In the genomic region with DNA sequence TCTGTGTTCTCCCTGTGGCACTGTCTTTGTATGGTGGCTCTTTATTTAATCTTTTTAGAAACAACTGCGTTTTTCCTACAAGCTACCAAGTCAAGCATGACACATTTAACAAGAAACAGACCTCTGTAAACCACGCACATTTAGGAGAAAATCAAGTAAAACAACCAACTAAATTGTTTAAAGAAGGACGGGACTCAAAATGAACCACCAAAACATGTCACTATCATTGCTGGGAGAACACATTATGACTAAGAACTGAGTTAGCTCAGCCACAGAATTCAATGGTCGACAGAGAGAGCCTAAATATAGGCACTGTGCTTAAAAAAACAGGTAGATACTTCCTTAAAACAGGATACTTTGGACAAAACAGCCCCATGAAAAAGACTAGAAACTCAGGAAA, we compare ENCODE assay signal across 15 mouse cellular contexts. TPM values are rescaled to one million over a fixed set of nuclear protein-coding genes. Genes with fewer than 3 reads are reported as not detected.
A peak's percentile ranks its signal among the peaks of the same experiment; 100 is the strongest.
DNase-seq lines count a peak whose midpoint lies in the region; ATAC-seq and TF ChIP-seq lines count a peak whose summit lies in the region.
"Had no signal": no experiment of that assay in that cellular context is flagged by ENCODE, and none has a peak within 500 bp of the region (broad histone marks: within the 10 kb centered on the region; RNA-seq: fewer than 3 reads in every experiment).

No protein-coding gene starts in this region.

- H3K9ac ChIP-seq in kidney, embryonic 16.5 days (replicated peaks; ENCODE audit: low read length) = no peak overlapping the region
- H3K9ac ChIP-seq in embryonic facial prominence, embryonic 12.5 days = no peak overlapping the region
- H3K9ac ChIP-seq in liver, postnatal 0 days (replicated peaks) = peak overlapping the region; percentile 28; the same call in 1 of the 2 replicates
- H3K9ac ChIP-seq: hindbrain, embryonic 13.5 days had no signal

- no peak overlapping the region for H3K4me2 ChIP-seq in kidney, embryonic 16.5 days (replicated peaks; ENCODE audit: low read depth, low read length)
- H3K4me2 ChIP-seq in embryonic facial prominence, embryonic 12.5 days (replicated peaks) = no peak overlapping the region
- H3K4me2 ChIP-seq in liver, postnatal 0 days (ENCODE audit: low read depth, low read length) = peak overlapping the region; percentile 65
- H3K4me2 ChIP-seq: hindbrain, embryonic 13.5 days had no signal

- peak overlapping the region; percentile 83 for H3K27ac ChIP-seq in kidney, adult 2 months (ENCODE audit: insufficient read depth, low read depth, low read length)
- no peak overlapping the region for H3K27ac ChIP-seq in kidney, embryonic 16.5 days (ENCODE audit: low read length)
- 0 out of 2 replicates have a peak overlapping the region, but pooled peaks have one; percentile 47 for H3K27ac ChIP-seq in embryonic facial prominence, embryonic 12.5 days
- peak overlapping the region; percentile 95 for H3K27ac ChIP-seq in liver, postnatal 0 days (ENCODE audit: low read depth)
- H3K27ac ChIP-seq: hindbrain, embryonic 13.5 days had no signal

- peaks cover 95% of the 10 kb centered on the region for H3K4me1 ChIP-seq in erythroblast, embryonic 14.5 days (ENCODE audit: control insufficient read depth)
- peaks cover 47% of the 10 kb centered on the region for H3K4me1 ChIP-seq in kidney, adult 2 months (ENCODE audit: control insufficient read depth, insufficient read depth, low read length)
- H3K4me1 ChIP-seq in kidney, embryonic 16.5 days (ENCODE audit: insufficient read depth, low read length) = peaks cover 30% of the 10 kb centered on the region
- peaks cover 41% of the 10 kb centered on the region for H3K4me1 ChIP-seq in embryonic facial prominence, embryonic 12.5 days
- peaks cover 59% of the 10 kb centered on the region for H3K4me1 ChIP-seq in liver, postnatal 0 days (ENCODE audit: insufficient read depth)

- no peaks in the 10 kb centered on the region for H3K9me3 ChIP-seq in erythroblast, embryonic 14.5 days (ENCODE audit: control insufficient read depth, low read length)
- no peaks in the 10 kb centered on the region for H3K9me3 ChIP-seq in kidney, embryonic 16.5 days (ENCODE audit: low read length)
- no peaks in the 10 kb centered on the region for H3K9me3 ChIP-seq in embryonic facial prominence, embryonic 12.5 days
- H3K9me3 ChIP-seq in liver, postnatal 0 days (ENCODE audit: low read length) = no peaks in the 10 kb centered on the region
- H3K9me3 ChIP-seq: hindbrain, embryonic 13.5 days had no signal

- no peak for TF ChIP-seq CTCF in kidney, adult 2 months (conservative IDR thresholded peaks at IDR 0.05; ENCODE audit: insufficient read depth, insufficient read length, low read depth, low read length)
- no peak for TF ChIP-seq CTCF in liver, postnatal 0 days (IDR thresholded peaks at IDR 0.05; ENCODE audit: low read depth)

- ATAC-seq in erythroblast, adult 5-6 weeks (replicated peaks; ENCODE audit: low FRiP score, poor library complexity, severe bottlenecking) = no peak
- no peak for ATAC-seq in kidney, embryonic 16.5 days (ENCODE audit: low FRiP score, low TSS enrichment)
- 0 out of 2 replicates have a peak, but pooled peaks have one; percentile 6 for ATAC-seq in embryonic facial prominence, embryonic 12.5 days (ENCODE audit: insufficient number of reproducible peaks, insufficient read depth, low FRiP score, low TSS enrichment)
- ATAC-seq in liver, postnatal 0 days = no peak
- ATAC-seq: forebrain, embryonic 14.5 days had no signal

- no peak for TF ChIP-seq POLR2A in kidney, adult 2 months (IDR thresholded peaks at IDR 0.05; ENCODE audit: low read depth, low read length)

- H3K36me3 ChIP-seq in erythroblast, embryonic 14.5 days (ENCODE audit: control insufficient read depth) = peaks cover 90% of the 10 kb centered on the region
- no peaks in the 10 kb centered on the region for H3K36me3 ChIP-seq in kidney, adult 2 months (ENCODE audit: control insufficient read depth, insufficient read depth, low read length)
- no peaks in the 10 kb centered on the region for H3K36me3 ChIP-seq in kidney, embryonic 16.5 days (ENCODE audit: insufficient read depth, low read length)
- H3K36me3 ChIP-seq in embryonic facial prominence, embryonic 12.5 days = no peaks in the 10 kb centered on the region
- no peaks in the 10 kb centered on the region for H3K36me3 ChIP-seq in liver, postnatal 0 days (replicated peaks; ENCODE audit: insufficient read depth, low read length)
- H3K36me3 ChIP-seq: hindbrain, embryonic 13.5 days had no signal

- TF ChIP-seq EP300 in liver, postnatal 0 days (IDR thresholded peaks at IDR 0.05; ENCODE audit: low read depth) = no peak

- H3K27me3 ChIP-seq in erythroblast, embryonic 14.5 days (ENCODE audit: control insufficient read depth) = no peaks in the 10 kb centered on the region
- no peaks in the 10 kb centered on the region for H3K27me3 ChIP-seq in kidney, adult 2 months (replicated peaks; ENCODE audit: control insufficient read depth, insufficient read depth, low read length)
- H3K27me3 ChIP-seq in kidney, embryonic 16.5 days (ENCODE audit: insufficient read depth, low read length) = no peaks in the 10 kb centered on the region
- H3K27me3 ChIP-seq in embryonic facial prominence, embryonic 12.5 days = no peaks in the 10 kb centered on the region
- H3K27me3 ChIP-seq in liver, postnatal 0 days (ENCODE audit: insufficient read depth, low read length) = no peaks in the 10 kb centered on the region
- H3K27me3 ChIP-seq: hindbrain, embryonic 13.5 days had no signal

- no peak for DNase-seq in kidney, adult 2 months
- DNase-seq in liver, postnatal 0 days = peak; percentile 2
- no peak for DNase-seq in right cerebral cortex, postnatal 4 days
- no peak for DNase-seq in lung, postnatal 4 days
- DNase-seq: cerebellum, adult 9-10 months; embryo, embryonic 11 days; gastrocnemius, postnatal 25 days; layer of hippocampus, adult 9-11 months; left cerebral cortex, postnatal 4 days had no signal

- H3K4me3 ChIP-seq in erythroblast, embryonic 14.5 days (replicated peaks) = peak overlapping the region; percentile 63
- H3K4me3 ChIP-seq in kidney, adult 2 months (ENCODE audit: insufficient read depth, low read depth, low read length) = no peak overlapping the region
- H3K4me3 ChIP-seq in kidney, embryonic 16.5 days (ENCODE audit: low read length) = no peak overlapping the region
- no peak overlapping the region for H3K4me3 ChIP-seq in embryonic facial prominence, embryonic 12.5 days
- H3K4me3 ChIP-seq in liver, postnatal 0 days (ENCODE audit: low read depth, low read length) = no peak overlapping the region
- H3K4me3 ChIP-seq: hindbrain, embryonic 13.5 days had no signal

- WGBS in kidney, adult 2 months = 33% methylated on average over 4 of the region's 4 CpGs
- 53% methylated on average over 4 of the region's 4 CpGs for WGBS in kidney, embryonic 16.5 days
- WGBS in embryonic facial prominence, embryonic 12.5 days = 18% methylated on average over 4 of the region's 4 CpGs
- 48% methylated on average over 4 of the region's 4 CpGs for WGBS in liver, postnatal 0 days (ENCODE audit: insufficient replicate concordance)

RNA-seq across cellular contexts. Expression of a gene that starts 20.2 kb away (rescaled TPM):
- 54.9 and 57.2 TPM in 2 replicates for polyA plus RNA-seq in erythroblast, embryonic 14.5 days (2012)
- total RNA-seq in erythroblast, adult 5-6 weeks (2015; ENCODE audit: low replicate concordance) = 1,139 and 1,320 TPM in 2 replicates
- total RNA-seq in erythroblast, adult 5-6 weeks (2017; ENCODE audit: low replicate concordance) = 1,424 and 1,593 TPM in 2 replicates
- 55.4 and 63.1 TPM in 2 replicates for polyA plus RNA-seq in kidney, adult 2 months (2012; rRNA removed)
- polyA plus RNA-seq in kidney, embryonic 16.5 days (2015; fragmentation: Nextera tagmentation; extraction: Ambion mirVana) = 17.3 and 19.4 TPM in 2 replicates
- polyA plus RNA-seq in embryonic facial prominence, embryonic 12.5 days (2016; fragmentation: Nextera tagmentation; extraction: Ambion mirVana) = 12.6 and 13.5 TPM in 2 replicates
- polyA plus RNA-seq in liver, postnatal 0 days (2015; fragmentation: Nextera tagmentation; extraction: Ambion mirVana) = 17.7 and 22.8 TPM in 2 replicates

RNA-seq across cellular contexts. Expression of a gene that starts 20.3 kb away (rescaled TPM):
- 2.2 and 2.5 TPM in 2 replicates for polyA plus RNA-seq in erythroblast, embryonic 14.5 days (2012)
- 256 and 272 TPM in 2 replicates for total RNA-seq in erythroblast, adult 5-6 weeks (2015; ENCODE audit: low replicate concordance)
- 236 and 255 TPM in 2 replicates for total RNA-seq in erythroblast, adult 5-6 weeks (2017; ENCODE audit: low replicate concordance)
- 25.0 and 26.6 TPM in 2 replicates for polyA plus RNA-seq in kidney, adult 2 months (2012; rRNA removed)
- polyA plus RNA-seq in kidney, embryonic 16.5 days (2015; fragmentation: Nextera tagmentation; extraction: Ambion mirVana) = 29.0 and 29.6 TPM in 2 replicates
- polyA plus RNA-seq in embryonic facial prominence, embryonic 12.5 days (2016; fragmentation: Nextera tagmentation; extraction: Ambion mirVana) = 28.8 and 30.8 TPM in 2 replicates
- polyA plus RNA-seq in liver, postnatal 0 days (2015; fragmentation: Nextera tagmentation; extraction: Ambion mirVana) = 29.1 and 30.5 TPM in 2 replicates
